Mouse (Mus musculus) CD4-positive helper T cell, adult 2 months (primary cell): ENCODE results near the gene Cpt1b.

Experiments used
- DNase-seq: peaks from one replicate; pipeline ENCODE4 v3.0.0-alpha.2; 2012; ENCODE audit warnings: low read depth, missing footprints, low spot score

Gene Cpt1b

DNA sequence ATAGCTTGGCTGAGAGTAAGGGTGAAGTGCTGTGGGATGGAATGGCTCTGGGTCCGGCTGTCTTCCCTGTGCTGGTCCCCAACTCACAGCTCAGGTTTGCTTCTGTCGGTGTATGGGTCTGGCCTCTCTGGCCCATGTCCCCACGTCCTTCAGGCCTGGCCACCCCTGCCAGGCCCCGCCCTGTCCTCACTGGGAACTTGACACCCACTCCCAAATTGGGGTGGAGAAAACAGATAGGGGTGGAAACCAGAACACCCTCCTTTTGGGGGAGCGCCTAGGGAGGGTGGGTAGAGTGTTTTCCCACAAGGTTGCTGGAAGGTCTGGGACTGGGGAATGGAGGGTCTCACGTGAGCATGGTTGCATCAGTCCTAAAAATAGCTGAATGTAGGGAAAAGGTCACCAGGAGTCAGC is at the start of gene Cpt1b:
Gene Cpt1b, minus strand, starts transcription at position 153 of the 411 bp plus-strand sequence.
- no peak for DNase-seq

DNA sequence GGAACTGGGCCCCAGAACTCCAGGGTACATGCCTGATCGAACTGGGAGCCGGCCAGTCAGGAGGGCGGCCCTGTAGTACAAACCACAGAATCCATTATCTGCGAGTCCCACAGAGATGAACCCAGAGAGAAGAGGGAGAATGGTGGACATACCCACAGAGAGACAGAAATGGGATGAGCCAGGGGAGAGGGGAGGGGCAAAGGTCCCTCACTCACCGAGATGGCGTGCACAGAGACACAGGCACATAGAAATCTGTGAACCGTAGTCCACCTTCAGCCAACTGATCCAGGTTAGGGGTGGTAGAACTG is 49.6 kb upstream of the Cpt1b start:
- no peak for DNase-seq

DNA sequence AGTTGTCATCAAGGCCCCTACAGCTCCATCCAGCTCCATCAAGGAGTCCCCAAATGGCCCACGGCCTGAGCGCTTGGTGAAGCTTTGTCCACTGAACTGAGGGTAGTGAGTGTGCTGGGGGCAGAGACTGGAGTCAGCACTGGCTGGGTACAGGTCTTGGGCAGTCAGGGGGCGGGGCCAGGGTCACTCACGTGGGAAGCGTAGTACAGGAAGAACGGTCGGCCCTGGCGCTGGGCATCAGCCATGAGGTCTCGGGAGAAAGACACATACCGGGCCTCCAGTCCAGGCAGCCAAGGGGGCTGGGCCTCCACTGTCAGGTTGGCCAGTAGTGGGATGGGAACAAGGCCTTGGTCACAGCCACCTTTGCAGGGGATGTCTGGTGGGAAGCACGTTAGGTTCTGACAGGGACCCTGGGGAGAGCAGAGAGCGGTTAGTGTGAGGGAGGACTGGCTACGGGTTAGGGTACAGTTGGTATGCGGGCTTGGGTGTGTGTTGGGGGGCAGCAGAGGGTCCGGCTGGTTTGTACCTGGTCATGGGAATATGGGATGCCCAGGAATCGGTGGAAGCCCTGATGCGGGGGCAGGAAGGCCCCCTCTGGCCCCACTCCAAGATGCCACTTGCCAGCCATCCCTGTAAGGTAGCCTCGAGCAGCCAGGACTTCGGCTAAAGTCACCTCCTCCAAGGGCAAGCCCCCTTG is 49.1 kb upstream of the Cpt1b start:
- DNase-seq, result no peak

DNA sequence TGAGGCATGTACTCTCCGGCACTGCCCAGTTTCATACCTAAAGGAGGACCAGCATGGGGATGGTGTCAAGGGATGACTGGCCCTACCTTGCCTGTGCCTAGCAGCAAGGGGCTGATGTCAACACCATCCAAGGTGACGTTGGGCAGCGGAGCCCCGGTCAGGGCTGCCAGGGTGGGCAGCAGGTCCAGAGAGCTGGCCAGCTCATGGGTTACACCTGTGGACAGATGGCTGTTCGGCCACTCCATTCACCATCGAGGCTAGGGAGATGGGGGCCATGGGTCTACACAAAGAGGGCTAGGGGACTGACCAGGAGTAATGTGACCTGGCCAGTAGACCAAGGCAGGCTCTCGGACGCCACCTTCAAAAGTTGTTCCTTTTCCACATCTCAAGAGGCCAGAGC is 48.3 kb upstream of the Cpt1b start:
- no peak for DNase-seq

DNA sequence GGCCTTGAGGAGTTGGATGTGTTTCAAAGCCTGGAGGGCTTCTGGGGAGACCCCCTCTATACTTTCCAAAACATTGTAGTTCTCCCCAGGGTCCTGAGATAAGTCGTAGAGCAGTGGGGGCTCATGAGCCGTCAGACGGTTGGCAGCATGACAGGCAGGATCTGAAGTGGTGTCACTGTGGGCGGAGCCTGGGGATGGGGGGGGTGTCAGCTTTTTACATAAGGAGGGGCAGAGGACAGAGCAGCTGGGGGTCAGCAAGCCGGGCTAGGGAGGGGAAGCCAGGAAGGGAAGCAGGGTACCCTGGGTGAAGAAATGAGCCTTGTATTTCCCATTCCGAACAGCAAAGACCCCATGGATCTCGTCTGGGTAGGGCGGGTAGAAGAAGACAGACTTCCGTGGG is 47.7 kb upstream of the Cpt1b start:
- DNase-seq, result no peak

DNA sequence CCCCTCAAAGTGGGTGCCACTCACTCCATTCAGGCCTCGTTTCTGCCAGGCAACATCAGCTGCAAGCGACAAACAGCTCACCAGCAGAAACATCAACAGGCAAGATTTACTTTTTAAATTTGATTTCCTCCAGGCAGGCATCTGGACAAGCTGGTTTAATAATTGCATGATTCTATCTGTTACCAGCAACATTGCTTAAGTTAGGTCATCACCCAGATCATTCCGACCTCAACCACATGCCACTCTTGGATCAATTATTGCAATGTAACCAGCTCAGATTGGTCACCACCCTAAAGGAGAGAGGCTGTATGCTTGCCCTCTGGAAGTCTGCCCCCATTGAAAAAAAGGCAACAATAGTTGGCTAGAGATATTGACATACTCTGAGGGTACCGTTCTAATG is 45.8 kb upstream of the Cpt1b start:
- DNase-seq, result no peak

DNA sequence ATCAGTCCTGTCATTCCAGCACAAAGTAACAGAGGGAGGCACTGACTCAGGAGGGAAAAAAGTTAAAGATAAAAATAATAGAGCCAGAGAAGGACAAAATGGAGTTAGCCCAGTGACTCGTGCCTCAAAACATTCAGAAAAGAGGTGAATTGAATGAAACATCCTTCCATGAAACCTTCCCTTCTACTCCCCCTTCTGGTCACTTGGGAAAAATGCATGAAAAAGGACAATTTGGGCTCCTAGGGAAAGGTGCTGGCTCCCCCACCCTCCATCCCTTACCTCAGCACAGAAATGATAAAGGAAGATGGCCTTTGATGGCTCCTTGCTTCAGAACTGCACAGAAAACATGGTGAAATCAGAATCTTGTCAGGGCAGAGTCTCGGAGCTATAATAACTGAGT is 42.9 kb upstream of the Cpt1b start:
- DNase-seq, result peak; percentile 19

DNA sequence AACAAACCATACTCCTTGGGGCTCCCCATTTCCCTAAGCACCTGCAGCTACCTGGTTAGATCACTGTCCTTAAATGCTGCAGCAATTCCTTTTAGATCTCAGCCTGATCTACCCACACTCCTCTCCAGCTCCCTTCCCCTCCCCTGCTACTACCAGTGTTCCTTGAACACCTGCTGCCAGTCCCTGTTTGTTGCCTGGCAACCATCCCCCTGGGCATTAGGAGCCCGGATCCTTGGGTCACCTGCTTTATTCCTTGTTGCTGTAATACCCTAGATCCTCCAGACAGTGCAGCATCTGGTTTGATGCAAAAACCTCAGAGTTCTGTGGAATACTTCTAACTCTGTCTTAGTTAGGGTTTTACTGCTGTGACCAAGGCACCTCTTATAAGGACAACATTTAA is 39.4 kb upstream of the Cpt1b start:
- no peak for DNase-seq

DNA sequence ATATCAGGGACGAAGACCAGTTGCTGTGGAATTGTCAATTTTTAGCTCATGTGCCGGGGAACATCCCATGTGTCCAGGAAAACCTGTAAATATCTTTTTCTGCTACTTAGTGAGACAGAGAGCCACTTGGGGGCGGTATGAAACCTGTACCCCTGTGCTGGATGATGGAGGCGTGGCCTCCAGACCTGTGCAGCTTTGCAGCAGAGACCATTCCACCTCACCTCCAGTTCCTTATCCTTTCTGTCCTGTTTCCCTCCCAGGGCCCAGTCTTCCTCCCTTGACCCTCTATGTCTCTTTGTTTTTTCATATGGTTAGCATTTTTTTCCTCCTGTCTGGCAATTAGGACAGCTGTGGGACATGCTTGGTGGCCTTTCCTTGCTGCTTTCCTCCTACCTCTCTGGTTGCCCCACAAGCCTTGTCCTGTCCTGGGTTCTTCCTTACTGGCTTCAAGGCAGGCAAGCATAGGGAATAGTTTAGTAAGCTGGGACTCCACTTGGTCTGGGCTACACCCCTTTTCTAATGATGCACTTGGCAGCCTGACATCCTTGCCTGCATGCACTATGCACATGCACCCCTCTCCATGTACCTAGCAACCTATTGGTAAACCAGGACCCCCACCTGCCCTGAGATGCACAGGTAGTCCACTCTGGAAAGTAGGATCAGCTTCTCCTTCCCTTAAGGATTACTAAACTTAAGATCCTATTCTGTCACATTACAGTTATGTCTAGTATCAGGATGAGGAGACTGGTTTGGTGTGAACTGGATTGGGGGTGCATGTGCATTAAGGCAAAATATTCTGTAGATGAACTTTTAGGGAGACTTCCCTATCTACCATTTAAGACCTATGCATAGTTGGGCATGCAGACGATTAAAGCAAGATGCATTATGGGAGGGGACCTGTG is 37.9 kb upstream of the Cpt1b start:
- DNase-seq, result peak; percentile 26

DNA sequence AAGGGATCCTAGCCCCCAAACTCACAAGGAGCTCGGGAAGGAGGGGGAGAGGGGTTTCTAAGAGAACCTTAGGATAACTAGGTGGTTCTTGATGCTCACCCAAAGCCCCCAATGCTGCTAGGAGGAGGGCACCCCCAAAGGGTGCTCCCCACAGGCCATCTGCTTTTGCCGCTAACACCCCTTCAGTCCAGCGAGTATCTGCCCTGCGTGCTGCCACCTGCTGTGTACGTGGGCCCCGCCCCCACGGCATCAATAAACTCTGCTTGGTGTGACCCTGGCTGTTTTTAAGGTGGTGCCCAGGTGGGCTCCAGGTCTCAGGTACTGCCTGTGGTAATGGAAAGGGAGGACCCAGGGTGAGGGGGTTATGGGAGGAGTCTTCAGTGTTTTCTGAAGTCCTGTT is 36.5 kb upstream of the Cpt1b start:
- no peak for DNase-seq

DNA sequence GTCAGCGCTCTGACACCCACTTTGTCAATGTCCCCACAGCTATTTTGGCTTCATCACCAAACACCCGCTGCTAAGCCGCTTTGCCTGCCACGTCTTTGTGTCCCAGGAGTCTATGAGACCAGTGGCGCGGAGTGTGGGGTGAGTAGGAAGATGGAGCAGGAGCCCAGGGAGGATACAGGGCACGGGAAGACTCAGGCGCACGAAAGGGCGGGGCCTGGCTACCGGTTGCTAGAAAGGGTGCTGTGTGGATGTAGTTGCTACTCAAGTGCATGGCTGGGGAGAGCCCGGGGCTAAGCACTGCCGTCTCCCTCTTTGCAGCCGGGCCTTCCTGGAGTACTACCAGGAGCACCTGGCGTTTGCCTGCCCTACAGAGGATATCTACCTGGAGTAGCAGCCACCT is 35.7 kb upstream of the Cpt1b start:
- no peak for DNase-seq

DNA sequence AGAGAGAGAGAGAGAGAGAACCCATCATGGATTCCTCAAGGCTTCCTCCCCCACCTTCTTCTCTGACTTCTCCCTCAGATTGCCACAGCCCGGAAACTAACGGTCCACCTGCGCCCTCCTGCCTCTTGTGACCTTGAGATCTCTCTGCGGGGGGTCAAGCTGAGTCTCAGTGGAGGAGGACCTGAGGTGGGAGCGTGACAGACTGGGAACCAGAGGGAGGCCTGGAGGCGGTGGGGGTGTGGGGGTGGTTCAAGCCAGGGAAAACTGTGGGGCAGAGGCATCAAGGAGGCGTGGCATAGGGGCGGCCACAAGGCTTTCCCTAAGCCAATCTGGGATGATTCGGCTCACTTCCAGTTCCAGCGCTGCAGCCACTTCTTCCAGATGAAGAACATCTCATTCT is 34.6 kb upstream of the Cpt1b start:
- DNase-seq, result no peak

DNA sequence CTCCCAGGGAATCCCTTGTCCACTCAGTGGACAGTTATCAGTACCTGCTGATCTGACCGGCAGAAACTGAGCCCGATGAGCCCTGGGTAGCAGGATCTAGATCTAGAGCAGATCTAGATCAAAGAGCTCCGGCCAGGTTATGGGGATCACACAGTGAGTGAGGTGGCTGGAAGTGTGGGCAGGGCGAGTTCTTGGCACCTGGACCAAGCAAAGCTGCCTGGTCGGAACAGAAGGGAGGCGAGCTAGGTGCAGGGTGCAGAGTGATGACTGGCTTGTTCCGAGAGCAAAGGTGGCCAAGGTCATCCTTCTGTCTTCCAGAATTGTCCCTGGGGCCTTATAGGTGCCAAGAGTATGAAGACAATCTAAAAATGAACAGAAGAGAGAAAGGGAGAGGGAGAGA is 34.2 kb upstream of the Cpt1b start:
- DNase-seq, result no peak

DNA sequence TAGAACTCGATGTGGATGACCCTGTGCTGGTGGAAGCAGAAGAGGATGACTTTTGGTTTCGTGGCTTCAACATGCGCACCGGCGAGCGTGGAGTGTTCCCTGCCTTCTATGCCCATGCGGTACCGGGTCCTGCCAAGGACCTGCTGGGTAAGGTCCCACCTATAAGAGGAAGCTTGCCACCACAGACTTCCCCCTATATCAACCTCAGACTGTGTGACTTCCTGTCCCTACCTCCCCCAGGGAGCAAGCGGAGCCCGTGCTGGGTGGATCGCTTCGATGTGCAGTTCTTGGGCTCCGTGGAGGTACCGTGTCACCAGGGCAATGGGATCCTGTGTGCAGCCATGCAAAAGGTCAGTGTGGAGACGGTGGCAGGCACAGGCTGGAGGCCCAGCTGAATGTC is 33.3 kb upstream of the Cpt1b start:
- no peak for DNase-seq

DNA sequence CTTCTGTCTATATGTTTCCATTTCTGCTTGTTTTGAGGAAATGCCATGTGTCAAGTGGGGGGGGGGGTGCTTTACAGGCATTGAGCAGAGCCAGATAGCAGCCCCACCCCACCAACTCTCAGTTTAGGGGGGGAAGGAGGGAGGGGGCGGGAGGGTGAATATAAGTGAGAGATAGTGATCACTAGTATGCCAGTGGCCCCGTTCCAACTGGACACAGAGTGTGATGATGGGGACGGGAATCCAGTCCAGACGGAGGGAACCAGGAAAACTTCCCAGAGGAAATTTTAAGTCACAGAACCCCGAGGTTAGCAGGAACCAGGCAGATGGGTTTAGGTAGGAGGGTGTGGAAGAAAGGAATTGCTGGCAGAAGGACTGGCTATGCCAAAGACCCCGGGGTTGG is 30.0 kb upstream of the Cpt1b start:
- no peak for DNase-seq

DNA sequence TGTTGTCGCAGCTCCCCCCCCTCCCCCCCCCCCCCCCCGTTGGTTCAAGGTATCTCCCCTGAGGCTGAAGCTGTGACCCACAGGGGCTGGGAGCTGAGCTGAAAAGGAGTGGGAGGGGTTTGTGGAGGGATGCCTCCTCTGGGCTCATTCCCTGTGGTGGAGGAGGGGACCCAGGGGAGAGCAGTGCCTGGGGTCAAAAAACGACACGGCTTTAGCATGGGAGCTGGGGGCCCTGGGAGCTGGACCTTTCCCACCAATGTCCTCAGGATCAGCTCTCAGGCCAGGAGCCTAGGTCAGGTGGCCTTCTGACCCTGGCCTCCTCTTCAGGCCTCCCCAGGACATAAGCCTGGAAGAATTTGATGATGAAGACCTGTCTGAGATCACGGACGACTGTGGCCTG is 29.2 kb upstream of the Cpt1b start:
- no peak for DNase-seq

DNA sequence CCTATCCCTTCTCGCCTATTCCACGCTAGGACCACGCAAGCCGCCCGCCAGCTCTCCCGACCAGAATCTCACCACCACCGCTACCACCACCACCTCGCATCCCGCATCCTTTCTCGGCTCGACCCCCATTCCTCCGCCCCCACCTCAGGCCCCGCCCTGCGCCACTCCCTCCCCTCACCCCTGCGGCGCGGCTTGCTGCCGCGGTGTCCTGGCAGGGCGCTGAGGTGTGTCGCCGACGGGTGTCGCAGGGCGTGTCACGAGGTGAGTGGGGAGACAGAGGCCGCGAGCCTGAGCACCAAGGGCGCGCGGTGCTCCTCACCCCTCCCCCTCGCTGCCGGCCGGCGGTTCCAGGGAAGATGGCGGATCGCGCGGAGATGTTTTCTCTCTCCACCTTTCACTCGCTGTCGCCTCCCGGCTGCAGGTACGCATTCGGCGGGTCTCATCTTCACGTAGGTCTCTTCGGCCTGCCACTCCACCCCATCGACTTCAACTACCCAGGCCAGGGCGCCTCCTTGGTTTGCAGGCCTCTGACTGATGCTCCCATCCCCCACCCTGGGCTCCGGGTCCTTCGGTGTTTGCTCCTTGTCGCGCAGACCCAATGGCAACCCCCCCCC is 28.3 kb upstream of the Cpt1b start, which contains the start of gene Mapk8ip2:
Gene Mapk8ip2, plus strand, starts transcription at position 49 of the 614 bp plus-strand sequence.
- DNase-seq, result no peak

DNA sequence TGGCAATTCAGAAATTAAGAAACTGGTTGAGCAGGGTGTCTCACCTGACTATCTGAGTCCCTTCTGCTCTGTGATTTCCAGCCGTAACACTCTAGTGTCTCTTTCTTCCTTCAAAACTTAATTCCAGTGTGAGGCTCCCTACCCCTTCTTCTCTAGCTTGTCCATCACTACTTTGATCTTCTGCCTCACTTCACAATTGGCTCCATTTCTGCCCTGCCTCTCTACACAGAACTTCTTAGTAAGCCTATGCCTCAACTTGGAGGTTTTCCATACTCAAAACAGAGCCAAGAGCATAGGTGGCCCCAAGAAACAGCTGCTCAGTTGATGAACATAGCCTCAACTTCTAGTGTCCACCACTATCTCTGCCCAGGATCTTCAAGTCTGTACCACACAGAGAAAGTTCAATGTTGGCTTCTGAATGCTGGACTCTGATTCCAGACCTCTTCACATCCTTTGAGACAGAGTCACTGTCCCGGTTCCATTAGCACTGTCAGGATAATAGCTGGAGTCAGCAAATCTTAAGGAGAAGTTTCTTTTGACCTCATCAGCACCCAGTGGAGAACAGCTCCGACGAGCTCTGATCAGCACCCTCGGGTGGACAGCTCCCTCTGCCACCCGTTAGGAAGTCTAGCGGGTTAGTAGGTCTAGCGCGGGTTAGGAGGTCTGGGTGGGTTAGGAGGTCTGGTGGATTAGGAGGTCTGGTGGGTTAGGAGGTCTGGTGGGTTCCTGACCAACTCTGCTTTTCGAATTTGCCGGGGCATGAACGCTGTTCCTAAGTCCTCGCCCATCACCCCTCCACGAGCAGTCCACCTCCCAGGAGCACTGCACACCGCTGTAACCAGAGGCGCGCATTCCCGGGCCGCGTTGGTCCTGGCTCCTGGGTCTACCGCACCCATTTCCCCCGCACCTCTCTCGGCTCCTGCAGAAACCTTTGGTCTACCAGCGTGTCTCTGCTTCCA is 27.5 kb upstream of the Cpt1b start:
- peak; percentile 55 for DNase-seq

DNA sequence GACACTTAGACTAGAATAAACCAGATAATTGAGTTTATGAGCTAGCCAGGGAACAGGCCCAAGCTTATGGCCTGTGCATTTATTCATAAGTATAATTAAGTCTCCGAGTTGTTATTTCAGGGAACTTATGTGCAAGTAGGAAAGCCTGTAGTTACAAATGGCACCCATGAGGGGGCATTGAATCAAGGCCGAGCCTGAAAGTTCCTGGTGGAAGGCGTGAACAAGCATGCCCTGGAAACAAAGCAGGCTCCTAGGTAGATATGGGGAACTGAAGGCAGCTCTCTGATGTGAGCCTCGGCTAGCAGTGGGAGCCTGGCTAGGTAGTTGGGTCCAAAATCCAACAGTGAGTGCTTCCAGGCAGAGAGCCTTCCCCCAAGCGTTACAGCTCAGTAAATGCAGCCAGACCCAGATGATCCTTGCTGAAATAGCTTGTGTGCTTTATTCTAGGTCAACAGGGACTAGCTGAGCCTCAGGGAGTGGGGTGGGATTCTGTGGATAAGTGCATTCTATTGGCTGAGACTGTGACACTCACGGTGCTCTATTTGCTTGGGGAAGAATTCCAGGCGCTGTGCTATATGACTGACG is 16.9 kb upstream of the Cpt1b start:
- no peak for DNase-seq

DNA sequence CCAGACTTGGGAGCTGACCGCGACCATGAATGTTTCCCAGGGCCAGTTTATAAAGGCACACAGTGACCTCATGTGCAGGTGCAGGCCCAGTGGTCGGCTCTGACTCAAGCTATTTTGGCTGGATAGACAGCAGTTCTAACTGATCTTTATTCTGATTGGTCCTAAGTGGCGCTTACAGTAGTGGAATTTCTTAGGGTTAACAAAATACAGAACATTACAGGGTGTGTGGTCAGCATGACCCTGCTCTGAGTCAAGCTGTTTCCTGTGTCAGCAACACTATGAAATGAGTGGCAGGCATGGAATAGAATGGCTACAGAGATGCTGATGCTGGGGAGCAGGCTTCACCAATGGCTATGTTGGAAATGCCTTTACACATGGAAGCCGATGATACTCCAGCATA is 10.2 kb upstream of the Cpt1b start:
- DNase-seq, result no peak

DNA sequence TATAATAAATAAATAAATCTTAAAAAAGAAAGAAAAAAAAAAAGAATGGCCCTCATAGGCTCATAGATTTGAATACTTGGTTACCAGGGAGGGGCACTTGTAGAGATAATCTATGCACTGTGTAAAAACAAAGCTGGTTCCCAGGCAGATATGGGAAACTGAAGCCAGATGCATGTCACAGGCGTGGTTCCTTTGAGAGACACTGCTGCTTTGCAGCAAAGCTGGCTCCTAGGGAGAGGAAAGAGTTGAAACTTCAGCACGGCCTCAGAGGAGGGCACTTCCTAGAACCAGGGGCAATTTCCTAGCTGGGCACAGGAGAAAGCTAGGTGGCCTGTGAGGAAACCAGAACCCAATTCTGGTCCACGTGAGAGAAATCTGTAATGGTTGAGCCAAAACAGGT is 8.5 kb upstream of the Cpt1b start:
- DNase-seq, result no peak
